Mouse (Mus musculus): Measurements from ENCODE around the gene Wdr43.

The Wdr43 gene

DNA sequence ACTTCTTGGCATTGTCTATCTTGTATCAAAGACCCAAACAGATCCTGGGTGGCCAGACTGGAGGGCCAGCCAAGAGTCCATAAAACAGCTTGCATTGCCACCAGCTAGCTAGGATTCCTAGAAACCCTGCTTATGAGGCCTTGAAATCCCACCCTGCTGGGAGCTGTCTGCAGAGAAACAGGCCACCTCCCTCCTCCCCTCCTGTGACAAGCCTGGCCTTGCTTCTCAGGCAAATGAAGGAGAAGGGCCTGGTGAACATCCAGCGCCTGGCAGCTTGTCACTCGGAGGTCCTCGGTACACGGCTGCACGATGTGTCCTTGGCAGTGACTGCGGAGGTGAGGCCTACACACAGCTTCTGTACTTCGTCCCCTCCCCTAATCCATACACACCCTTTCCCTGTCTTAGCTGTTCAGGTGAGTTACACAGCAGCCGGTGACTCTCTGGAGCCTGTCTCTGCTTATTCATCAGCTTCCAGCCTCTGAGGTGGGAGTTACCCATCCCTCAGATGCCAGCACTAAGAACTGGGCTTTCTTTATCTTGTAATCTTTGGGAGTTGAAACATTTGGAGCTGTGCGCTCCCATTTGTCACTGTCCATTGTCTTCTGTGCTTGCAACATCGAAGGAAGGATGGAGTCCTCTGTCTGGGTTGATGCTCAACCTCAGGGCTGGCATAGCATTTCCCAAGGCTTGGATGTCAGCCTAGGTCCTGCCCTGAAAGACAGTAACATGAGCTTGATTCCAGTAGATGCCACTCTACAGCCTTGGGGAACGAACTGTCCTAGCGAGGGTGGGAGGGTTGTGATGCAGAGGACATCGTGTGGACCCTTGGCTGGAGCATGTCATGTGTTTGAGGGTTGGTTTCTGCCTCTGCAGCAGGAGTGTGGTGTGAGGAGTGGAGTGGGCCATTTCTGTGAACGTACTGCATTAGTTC is 90.1 kb downstream of the Wdr43 start:
- no peak for DNase-seq (ENCODE audit: low read depth)

GRCm38 (mm10) chr17:71707715-71708114 is 92.0 kb downstream of the Wdr43 start:
- no peak for DNase-seq (ENCODE audit: low read depth)
